Mouse (Mus musculus) neural tube, embryonic 14.5 days (tissue): ENCODE results near the gene Rhag. TPM values are rescaled to one million over a fixed set of nuclear protein-coding genes. Genes with fewer than 3 reads are reported as not detected.

Experiments
- ATAC-seq: fragments of 200-750 bp; cut with Nextera tagmentation; 2 replicates; pipeline ENCODE4 v1.8.0; 2017; ENCODE audit warnings: low read depth, mild to moderate bottlenecking, moderate TSS enrichment, moderate library complexity
- H3K27ac ChIP-seq: fragments of 300-500 bp; sonication (generic); 2 replicates; pipeline ENCODE4 v1.5.1; 2014; ENCODE audit warnings: low read depth, mild to moderate bottlenecking, control low read depth, low read length, moderate library complexity, mixed read lengths
- H3K27me3 ChIP-seq: fragments of 300-500 bp; sonication (generic); 2 replicates; pipeline ENCODE4 v1.6.1; 2014; ENCODE audit warnings: low read length; ENCODE audit not compliant: control insufficient read depth, insufficient read depth
- H3K36me3 ChIP-seq: fragments of 300-500 bp; sonication (generic); 2 replicates; pipeline ENCODE4 v1.6.1; 2014; ENCODE audit warnings: low read length, mixed read lengths; ENCODE audit not compliant: control insufficient read depth, insufficient read depth
- H3K4me1 ChIP-seq: fragments of 300-500 bp; sonication (generic); 2 replicates; pipeline ENCODE4 v1.6.1; 2014; ENCODE audit warnings: low read length; ENCODE audit not compliant: control insufficient read depth, insufficient read depth
- H3K4me2 ChIP-seq: fragments of 300-500 bp; sonication (generic); 2 replicates; pipeline ENCODE4 v1.6.1; 2014; ENCODE audit warnings: mild to moderate bottlenecking, low read depth, low read length, control low read depth
- H3K4me3 ChIP-seq: fragments of 300-500 bp; sonication (generic); 2 replicates; pipeline ENCODE4 v1.5.1; 2014; ENCODE audit warnings: low read depth, low read length, control low read depth, mixed read lengths
- H3K9ac ChIP-seq: fragments of 300-500 bp; sonication (generic); replicated peaks from 2 replicates; pipeline ENCODE4 v1.6.1; 2014; ENCODE audit warnings: low read depth, mild to moderate bottlenecking, control low read depth, low read length, mixed read lengths
- H3K9me3 ChIP-seq: fragments of 300-500 bp; sonication (generic); 2 replicates; pipeline ENCODE4 v1.6.1; 2016; ENCODE audit warnings: low read length; ENCODE audit not compliant: control insufficient read depth
- WGBS: fragments of 180-500 bp; shearing (Covaris S2); extraction: QIAGEN DNeasy Blood & Tissue Kit; methylation state at CpG from one replicate; pipeline ENCODE4 v1.1.7; 2014; 5-methylcytosine and 5-hydroxymethylcytosine counted together
- polyA plus RNA-seq: library from polyadenylated mRNA; unstranded; fragments of >200 nt; fragmentation: Nextera tagmentation; extraction: Ambion mirVana; gene quantifications from 2 replicates; pipeline ENCODE4 v1.2.1, GENCODE M21; 2014

Gene Rhag
- polyA plus RNA-seq, 1 experiment from 2014 or later: 0.20 TPM

DNA sequence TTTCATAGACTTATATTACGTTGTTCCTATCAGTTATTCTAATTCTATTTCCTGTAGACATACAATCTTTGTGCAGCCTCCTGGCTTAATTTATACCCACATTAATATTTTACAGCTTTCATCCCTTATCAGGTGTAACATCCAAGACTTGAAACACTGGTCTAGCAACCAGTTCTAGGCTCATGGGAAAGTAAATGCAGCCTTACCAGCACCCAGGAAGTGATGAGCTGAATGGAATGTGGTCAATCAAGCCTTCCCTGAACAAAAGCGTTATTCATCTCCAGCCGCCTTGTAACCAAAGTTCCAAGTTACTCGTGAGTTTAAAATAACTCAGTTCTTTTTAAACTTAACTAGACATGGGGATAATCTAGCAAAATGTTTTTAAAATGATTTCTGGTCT lies 74.2 kb downstream of the Rhag start:
- Histone ChIP-seq H3K36me3 (no peaks in the 10 kb centered on the region), H3K27me3 (no peaks in the 10 kb centered on the region), H3K4me3 (no peak overlapping the region), H3K27ac (no peak overlapping the region), H3K9me3 (no peaks in the 10 kb centered on the region), H3K4me2 (no peak overlapping the region), H3K9ac (no peak overlapping the region), H3K4me1 (no peaks in the 10 kb centered on the region)
- WGBS: 90% methylated on average over 4 of the region's 4 CpGs
- no peak for ATAC-seq

DNA sequence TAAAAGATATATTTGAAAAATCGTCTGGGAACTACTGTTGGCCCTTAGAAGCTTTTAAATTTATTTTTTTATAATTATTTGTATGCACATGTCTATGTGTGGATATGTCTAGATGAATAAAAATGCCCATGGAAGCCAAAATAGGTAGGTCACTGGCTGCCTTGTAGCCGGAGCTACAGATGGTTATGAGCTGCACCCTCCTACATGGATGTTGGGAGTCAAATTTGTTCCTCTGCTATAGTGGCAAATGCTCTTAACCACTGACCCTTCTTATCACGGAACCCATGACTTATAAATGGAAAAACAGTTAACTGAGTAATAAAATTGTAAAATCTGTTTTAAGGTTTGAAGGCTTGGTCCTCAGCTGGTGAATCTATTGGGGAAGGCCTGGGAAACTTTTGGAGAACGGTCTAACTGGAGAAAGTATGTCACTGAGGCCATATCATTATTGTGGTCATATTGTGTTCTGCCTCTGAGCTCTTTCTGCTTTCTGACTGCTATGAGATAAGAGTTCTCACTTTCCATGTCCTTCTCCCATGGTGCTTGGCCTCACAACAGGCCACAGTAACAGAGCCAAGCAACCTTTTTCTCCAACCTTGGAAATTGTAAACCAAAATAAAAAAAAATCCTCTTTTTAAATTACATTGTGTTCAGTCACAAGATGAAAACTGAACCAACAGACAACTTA lies 77.1 kb downstream of the Rhag start:
- Histone ChIP-seq H3K9me3 (no peaks in the 10 kb centered on the region), H3K4me2 (no peak overlapping the region), H3K4me1 (no peaks in the 10 kb centered on the region), H3K9ac (no peak overlapping the region), H3K27me3 (no peaks in the 10 kb centered on the region), H3K36me3 (no peaks in the 10 kb centered on the region), H3K27ac (no peak overlapping the region), H3K4me3 (no peak overlapping the region)
- 81% methylated on average over 4 of the region's 4 CpGs for WGBS
- no peak for ATAC-seq

Other genes with a start within 250 kb of the Rhag start
- gene Esp6, start 249.6 kb upstream of the Rhag start, polyA plus RNA-seq: not detected in 2 replicates
- gene Esp4, start 212.5 kb upstream of the Rhag start, polyA plus RNA-seq: not detected in 2 replicates
- not detected in 2 replicates for gene Esp3, start 179.1 kb upstream of the Rhag start, polyA plus RNA-seq
- not detected in 2 replicates for gene Esp1, start 84.0 kb upstream of the Rhag start, polyA plus RNA-seq
- not detected in 2 replicates for gene Crisp2, start 4.1 kb upstream of the Rhag start, polyA plus RNA-seq
- gene 9130008F23Rik, start 69.4 kb downstream of the Rhag start, polyA plus RNA-seq: 0.45 and 0.59 TPM in 2 replicates
- not detected in 2 replicates for gene Glyatl3, start 103.2 kb downstream of the Rhag start, polyA plus RNA-seq
- 28.0 and 28.2 TPM in 2 replicates for gene Mut, start 123.6 kb downstream of the Rhag start, polyA plus RNA-seq
- gene Cenpq, start 123.9 kb downstream of the Rhag start, polyA plus RNA-seq: 7.6 and 10.7 TPM in 2 replicates